Mouse (Mus musculus) stomach, adult 2 months (tissue): ENCODE measurements around the gene 4930449I24Rik. TPM values are rescaled to one million over a fixed set of nuclear protein-coding genes. Genes with fewer than 3 reads are reported as not detected.

ENCODE experiments used
- polyA plus RNA-seq: library from polyadenylated mRNA; depleted of rRNA; stranded (reverse); fragments of >200 nt; gene quantifications from 2 replicates; pipeline ENCODE4 v1.2.3, GENCODE M21; 2012; rRNA removed

4930449I24Rik gene
- polyA plus RNA-seq: not detected in 2 replicates

DNA sequence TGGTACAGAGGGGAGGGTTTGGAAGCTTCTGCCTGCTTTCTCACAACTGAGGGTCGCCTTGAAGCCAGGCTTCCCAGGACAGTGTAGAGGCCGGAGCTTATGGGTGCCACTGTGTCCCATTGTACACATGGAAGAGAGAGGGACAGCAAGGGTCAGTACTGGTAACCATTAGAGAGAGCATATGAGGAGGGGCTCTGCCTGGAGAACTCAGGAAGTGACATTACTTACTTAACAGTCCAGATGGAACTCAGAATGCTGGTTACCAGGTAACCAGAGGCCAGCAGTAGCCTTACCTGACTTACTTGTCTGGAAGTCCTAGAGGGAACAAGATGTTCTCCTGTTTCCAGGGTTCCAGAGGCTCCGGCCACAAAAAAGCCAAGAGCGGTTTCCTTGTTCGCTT lies at the start of gene 4930449I24Rik:
4930449I24Rik (plus strand) TSS at position 301 of the 400 bp plus-strand sequence.

DNA sequence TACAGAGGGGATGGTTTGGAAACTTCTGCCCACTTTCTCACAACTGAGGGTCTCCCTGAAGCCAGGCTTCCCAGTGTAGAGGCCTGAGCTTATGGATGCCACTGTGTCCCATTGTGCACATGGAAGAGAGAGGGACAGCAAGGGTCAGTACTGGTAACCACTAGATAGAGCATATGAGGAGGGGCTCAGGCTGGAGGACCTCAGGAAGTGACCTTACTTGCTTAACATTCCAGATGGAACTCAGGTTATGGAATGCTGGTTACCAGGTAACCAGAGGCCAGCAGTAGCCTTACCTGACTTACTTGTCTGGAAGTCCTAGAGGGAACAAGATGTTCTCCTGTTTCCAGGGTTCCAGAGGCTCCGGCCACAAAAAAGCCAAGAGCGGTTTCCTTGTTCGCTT lies 20.5 kb upstream of the 4930449I24Rik start, which contains the start of gene Gm6408:
Gm6408 (plus strand) TSS at position 301 of the 400 bp plus-strand sequence.

DNA sequence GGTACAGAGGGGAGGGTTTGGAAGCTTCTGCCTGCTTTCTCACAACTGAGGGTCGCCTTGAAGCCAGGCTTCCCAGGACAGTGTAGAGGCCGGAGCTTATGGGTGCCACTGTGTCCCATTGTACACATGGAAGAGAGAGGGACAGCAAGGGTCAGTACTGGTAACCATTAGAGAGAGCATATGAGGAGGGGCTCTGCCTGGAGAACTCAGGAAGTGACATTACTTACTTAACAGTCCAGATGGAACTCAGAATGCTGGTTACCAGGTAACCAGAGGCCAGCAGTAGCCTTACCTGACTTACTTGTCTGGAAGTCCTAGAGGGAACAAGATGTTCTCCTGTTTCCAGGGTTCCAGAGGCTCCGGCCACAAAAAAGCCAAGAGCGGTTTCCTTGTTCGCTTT lies 11.1 kb upstream of the 4930449I24Rik start, which contains the start of gene Gm6370:
Gm6370 (plus strand) TSS at position 301 of the 400 bp plus-strand sequence.

DNA sequence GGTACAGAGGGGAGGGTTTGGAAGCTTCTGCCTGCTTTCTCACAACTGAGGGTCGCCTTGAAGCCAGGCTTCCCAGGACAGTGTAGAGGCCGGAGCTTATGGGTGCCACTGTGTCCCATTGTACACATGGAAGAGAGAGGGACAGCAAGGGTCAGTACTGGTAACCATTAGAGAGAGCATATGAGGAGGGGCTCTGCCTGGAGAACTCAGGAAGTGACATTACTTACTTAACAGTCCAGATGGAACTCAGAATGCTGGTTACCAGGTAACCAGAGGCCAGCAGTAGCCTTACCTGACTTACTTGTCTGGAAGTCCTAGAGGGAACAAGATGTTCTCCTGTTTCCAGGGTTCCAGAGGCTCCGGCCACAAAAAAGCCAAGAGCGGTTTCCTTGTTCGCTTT lies 11.6 kb downstream of the 4930449I24Rik start, which contains the start of gene Gm3402:
Gm3402 (plus strand) TSS at position 301 of the 400 bp plus-strand sequence.

DNA sequence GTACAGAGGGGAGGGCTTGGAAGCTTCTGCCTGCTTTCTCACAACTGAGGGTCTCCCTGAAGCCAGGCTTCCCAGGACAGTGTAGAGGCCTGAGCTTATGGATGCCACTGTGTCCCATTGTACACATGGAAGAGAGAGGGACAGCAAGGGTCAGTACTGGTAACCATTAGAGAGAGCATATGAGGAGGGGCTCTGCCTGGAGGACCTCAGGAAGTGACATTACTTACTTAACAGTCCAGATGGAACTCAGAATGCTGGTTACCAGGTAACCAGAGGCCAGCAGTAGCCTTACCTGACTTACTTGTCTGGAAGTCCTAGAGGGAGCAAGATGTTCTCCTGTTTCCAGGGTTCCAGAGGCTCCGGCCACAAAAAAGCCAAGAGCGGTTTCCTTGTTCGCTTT lies 23.3 kb downstream of the 4930449I24Rik start, which contains the start of gene Gm3404:
Gm3404 (plus strand) TSS at position 301 of the 400 bp plus-strand sequence.

DNA sequence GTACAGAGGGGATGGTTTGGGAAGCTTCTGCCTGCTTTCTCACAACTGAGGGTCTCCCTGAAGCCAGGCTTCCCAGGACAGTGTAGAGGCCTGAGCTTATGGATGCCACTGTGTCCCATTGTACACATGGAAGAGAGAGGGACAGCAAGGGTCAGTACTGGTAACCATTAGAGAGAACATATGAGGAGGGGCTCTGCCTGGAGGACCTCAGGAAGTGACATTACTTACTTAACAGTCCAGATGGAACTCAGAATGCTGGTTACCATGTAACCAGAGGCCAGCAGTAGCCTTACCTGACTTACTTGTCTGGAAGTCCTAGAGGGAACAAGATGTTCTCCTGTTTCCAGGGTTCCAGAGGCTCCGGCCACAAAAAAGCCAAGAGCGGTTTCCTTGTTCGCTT lies 35.1 kb downstream of the 4930449I24Rik start, which contains the start of gene Gm3409:
Gm3409 (plus strand) TSS at position 301 of the 400 bp plus-strand sequence.

Other genes starting within 250 kb of the 4930449I24Rik start
- 1.1 and 1.5 TPM in 2 replicates for gene Wasf3, start 117.4 kb upstream of the 4930449I24Rik start, polyA plus RNA-seq
- not detected in 2 replicates for gene Gm6408, start 20.4 kb upstream of the 4930449I24Rik start, polyA plus RNA-seq
- gene Gm6370, start 11.0 kb upstream of the 4930449I24Rik start, polyA plus RNA-seq: not detected in 2 replicates
- not detected in 2 replicates for gene Gm3402, start 11.7 kb downstream of the 4930449I24Rik start, polyA plus RNA-seq
- not detected in 2 replicates for gene Gm3404, start 23.4 kb downstream of the 4930449I24Rik start, polyA plus RNA-seq
- gene Gm3409, start 35.2 kb downstream of the 4930449I24Rik start, polyA plus RNA-seq: not detected in 2 replicates
- not detected in 2 replicates for gene Gm3415, start 53.7 kb downstream of the 4930449I24Rik start, polyA plus RNA-seq
- gene Gpr12, start 82.8 kb downstream of the 4930449I24Rik start, polyA plus RNA-seq: not detected in 2 replicates